Mouse (Mus musculus) midbrain, embryonic 14.5 days (tissue): ENCODE results near the gene Ptgds. TPM values are rescaled to one million over a fixed set of nuclear protein-coding genes. Genes with fewer than 3 reads are reported as not detected.

Experiments used
- ATAC-seq: fragments of 200-750 bp; cut with Nextera tagmentation; 2 replicates; pipeline ENCODE4 v1.8.0; 2017; ENCODE audit warnings: moderate number of reproducible peaks, moderate library complexity; ENCODE audit not compliant: low FRiP score, low TSS enrichment
- DNase-seq: peaks from one replicate; pipeline ENCODE4 v3.0.0-alpha.2; 2015
- H3K27ac ChIP-seq: fragments of 300-500 bp; sonication (generic); replicated peaks from 2 replicates; pipeline ENCODE4 v1.5.1; 2014; ENCODE audit warnings: mild to moderate bottlenecking, low read depth, low read length, moderate library complexity
- H3K27me3 ChIP-seq: fragments of 300-500 bp; sonication (generic); 2 replicates; pipeline ENCODE4 v1.6.1; 2014; ENCODE audit warnings: low read length, control low read depth, mixed read lengths; ENCODE audit not compliant: control insufficient read depth, insufficient read depth
- H3K36me3 ChIP-seq: fragments of 300-500 bp; sonication (generic); 2 replicates; pipeline ENCODE4 v1.6.1; 2014; ENCODE audit warnings: low read length, control low read depth; ENCODE audit not compliant: control insufficient read depth, insufficient read depth
- H3K4me1 ChIP-seq: fragments of 300-500 bp; sonication (generic); 2 replicates; pipeline ENCODE4 v1.6.1; 2014; ENCODE audit warnings: mild to moderate bottlenecking, antibody characterized with exemption, low read length, control low read depth; ENCODE audit not compliant: control insufficient read depth, insufficient read depth
- H3K4me2 ChIP-seq: fragments of 300-500 bp; sonication (generic); 2 replicates; pipeline ENCODE4 v1.6.1; 2014; ENCODE audit warnings: mild to moderate bottlenecking, low read length, moderate library complexity
- H3K4me3 ChIP-seq: fragments of 300-500 bp; sonication (generic); replicated peaks from 2 replicates; pipeline ENCODE4 v1.5.1; 2014; ENCODE audit warnings: low read depth, low read length
- H3K9ac ChIP-seq: fragments of 300-500 bp; sonication (generic); replicated peaks from 2 replicates; pipeline ENCODE4 v1.6.1; 2014; ENCODE audit warnings: mild to moderate bottlenecking, low read length, moderate library complexity
- H3K9me3 ChIP-seq: fragments of 300-500 bp; sonication (generic); 2 replicates; pipeline ENCODE4 v1.6.1; 2016; ENCODE audit warnings: low read length, control low read depth, mixed read lengths; ENCODE audit not compliant: control insufficient read depth
- WGBS: fragments of 180-500 bp; shearing (Covaris S2); extraction: QIAGEN DNeasy Blood & Tissue Kit; methylation state at CpG from one replicate; pipeline ENCODE4 v1.1.7; 2014; 5-methylcytosine and 5-hydroxymethylcytosine counted together
- polyA plus RNA-seq: library from polyadenylated mRNA; unstranded; fragments of >200 nt; fragmentation: Nextera tagmentation; extraction: Ambion mirVana; gene quantifications from 2 replicates; pipeline ENCODE4 v1.2.1, GENCODE M21; 2014

Ptgds gene
- polyA plus RNA-seq, 1 experiment from 2014 or later = 71.9 TPM

- Histone ChIP-seq H3K36me3 (peaks cover 29% of the 10 kb centered on the region), H3K4me1 (peaks cover 14% of the 10 kb centered on the region), H3K9ac (peak within 1 kb of the TSS; percentile 97), H3K4me2 (peak within 1 kb of the TSS; percentile 93), H3K4me3 (peak within 1 kb of the TSS; percentile 87), H3K27ac (peak within 1 kb of the TSS; percentile 80), H3K27me3 (no peaks in the 10 kb centered on the region), H3K9me3 (no peaks in the 10 kb centered on the region)
- peak; percentile 98 for DNase-seq
- peak; percentile 89 for ATAC-seq
- whole genome bisulfite sequencing = 1% methylated on average over 44 of the region's 44 CpGs
Observed at GRCm38 (mm10) chr2:25500576-25501405, 30.9 kb upstream of the Ptgds start, which contains the start of gene Fbxw5. TSS of gene Fbxw5 (plus strand) at chr2:25500750.

GRCm38 (mm10) chr2:25500071-25500575, 30.3 kb upstream of the Ptgds start:
- Histone ChIP-seq H3K9ac (peak overlapping the region; percentile 97; the same call in 1 of the 2 replicates), H3K36me3 (peaks cover 22% of the 10 kb centered on the region), H3K27ac (0 out of 2 replicates have a peak overlapping the region, but pooled peaks have one; percentile 4), H3K9me3 (no peaks in the 10 kb centered on the region), H3K4me3 (peak overlapping the region; percentile 87), H3K4me2 (peak overlapping the region; percentile 93), H3K27me3 (no peaks in the 10 kb centered on the region), H3K4me1 (peaks cover 14% of the 10 kb centered on the region)
- WGBS = 72% methylated on average over 6 of the region's 6 CpGs
- ATAC-seq = peak; percentile 38; the same call in 1 of the 2 replicates
- no peak for DNase-seq

GRCm38 (mm10) chr2:25498622-25499478, 29.0 kb upstream of the Ptgds start:
- Histone ChIP-seq H3K27me3 (no peaks in the 10 kb centered on the region), H3K27ac (no peak overlapping the region), H3K4me3 (no peak overlapping the region), H3K36me3 (peaks cover 9% of the 10 kb centered on the region), H3K9me3 (no peaks in the 10 kb centered on the region), H3K9ac (no peak overlapping the region), H3K4me2 (no peak overlapping the region), H3K4me1 (peaks cover 14% of the 10 kb centered on the region)
- ATAC-seq = no peak
- 70% methylated on average over 15 of the region's 15 CpGs for WGBS
- no peak for DNase-seq

GRCm38 (mm10) chr2:25497846-25498575, 28.2 kb upstream of the Ptgds start:
- Histone ChIP-seq H3K36me3 (0 out of 2 replicates have a peak, but pooled peaks cover under 1% of the 10 kb centered on the region), H3K4me3 (no peak overlapping the region), H3K27ac (no peak overlapping the region), H3K9ac (no peak overlapping the region), H3K27me3 (no peaks in the 10 kb centered on the region), H3K4me2 (no peak overlapping the region), H3K9me3 (no peaks in the 10 kb centered on the region), H3K4me1 (peaks cover 14% of the 10 kb centered on the region)
- WGBS = 58% methylated on average over 6 of the region's 6 CpGs
- ATAC-seq (no peak), DNase-seq (no peak)

GRCm38 (mm10) chr2:25496462-25496861, 26.6 kb upstream of the Ptgds start:
- WGBS = 45% methylated on average over 4 of the region's 4 CpGs
- Histone ChIP-seq H3K4me1 (peaks cover 6% of the 10 kb centered on the region), H3K4me2 (no peak overlapping the region), H3K9me3 (no peaks in the 10 kb centered on the region), H3K9ac (no peak overlapping the region), H3K27me3 (no peaks in the 10 kb centered on the region), H3K36me3 (no peaks in the 10 kb centered on the region), H3K4me3 (no peak overlapping the region), H3K27ac (no peak overlapping the region)
- ATAC-seq (no peak), DNase-seq (peak; percentile 61)

- Histone ChIP-seq H3K9me3 (no peaks in the 10 kb centered on the region), H3K36me3 (no peaks in the 10 kb centered on the region), H3K9ac (no peak within 1 kb of the TSS), H3K27ac (no peak within 1 kb of the TSS), H3K4me2 (no peak within 1 kb of the TSS), H3K4me1 (no peaks in the 10 kb centered on the region), H3K4me3 (no peak within 1 kb of the TSS), H3K27me3 (no peaks in the 10 kb centered on the region)
- WGBS = 88% methylated on average over 5 of the region's 5 CpGs
- DNase-seq (no peak), ATAC-seq (no peak)
Observed at GRCm38 (mm10) chr2:25493476-25493961, 23.7 kb upstream of the Ptgds start, which contains the start of gene Lcn12. TSS of gene Lcn12 (minus strand) at chr2:25493911.

GRCm38 (mm10) chr2:25492988-25493387, 23.1 kb upstream of the Ptgds start:
- DNase-seq (no peak), ATAC-seq (no peak)
- H3K27ac ChIP-seq = no peak overlapping the region
- no peak overlapping the region for H3K4me3 ChIP-seq
- H3K27me3 ChIP-seq = no peaks in the 10 kb centered on the region
- no peaks in the 10 kb centered on the region for H3K9me3 ChIP-seq
- no peak overlapping the region for H3K9ac ChIP-seq
- H3K4me1 ChIP-seq = no peaks in the 10 kb centered on the region
- 85% methylated on average over 5 of the region's 5 CpGs for WGBS
- H3K36me3 ChIP-seq = no peaks in the 10 kb centered on the region
- H3K4me2 ChIP-seq = no peak overlapping the region

- 81% methylated on average over 7 of the region's 7 CpGs for WGBS
- Histone ChIP-seq H3K4me1 (no peaks in the 10 kb centered on the region), H3K36me3 (no peaks in the 10 kb centered on the region), H3K4me3 (no peak overlapping the region), H3K9ac (no peak overlapping the region), H3K4me2 (no peak overlapping the region), H3K27me3 (no peaks in the 10 kb centered on the region), H3K27ac (no peak overlapping the region), H3K9me3 (no peaks in the 10 kb centered on the region)
- ATAC-seq = no peak
- DNase-seq = no peak
Observed at GRCm38 (mm10) chr2:25488671-25489068, 18.8 kb upstream of the Ptgds start.
